Mouse (Mus musculus) liver, postnatal 0 days (tissue): ENCODE results near the gene Aldh3b3. TPM values are rescaled to one million over a fixed set of nuclear protein-coding genes. Genes with fewer than 3 reads are reported as not detected.

Experiments
- ATAC-seq: fragments of 200-750 bp; cut with Nextera tagmentation; 2 replicates; pipeline ENCODE4 v1.8.0; 2017; ENCODE audit warnings: mild to moderate bottlenecking, moderate library complexity
- DNase-seq: peaks from one replicate; pipeline ENCODE4 v3.0.0-alpha.2; 2016
- H3K27ac ChIP-seq: fragments of 300-500 bp; sonication (generic); 2 replicates; pipeline ENCODE4 v1.5.1; 2014; ENCODE audit warnings: antibody characterized with exemption, moderate library complexity, mild to moderate bottlenecking, low read depth
- H3K27me3 ChIP-seq: fragments of 300-500 bp; sonication (generic); 2 replicates; pipeline ENCODE4 v1.6.1; 2014; ENCODE audit warnings: low read length, control low read depth, mixed read lengths; ENCODE audit not compliant: insufficient read depth
- H3K36me3 ChIP-seq: fragments of 300-500 bp; sonication (generic); replicated peaks from 2 replicates; pipeline ENCODE4 v1.6.1; 2014; ENCODE audit warnings: mild to moderate bottlenecking, control low read depth, low read length, moderate library complexity, mixed read lengths; ENCODE audit not compliant: insufficient read depth
- H3K4me1 ChIP-seq: fragments of 300-500 bp; sonication (generic); 2 replicates; pipeline ENCODE4 v1.6.1; 2014; ENCODE audit warnings: antibody characterized with exemption, mild to moderate bottlenecking, control low read depth; ENCODE audit not compliant: insufficient read depth
- H3K4me2 ChIP-seq: fragments of 300-500 bp; sonication (generic); 2 replicates; pipeline ENCODE4 v1.6.1; 2014; ENCODE audit warnings: low read depth, mild to moderate bottlenecking, low read length, moderate library complexity, mixed read lengths
- H3K4me3 ChIP-seq: fragments of 300-500 bp; sonication (generic); 2 replicates; pipeline ENCODE4 v1.5.1; 2014; ENCODE audit warnings: low read depth, low read length
- H3K9ac ChIP-seq: fragments of 300-500 bp; sonication (generic); replicated peaks from 2 replicates; pipeline ENCODE4 v1.6.1; 2014; ENCODE audit warnings: mild to moderate bottlenecking, moderate library complexity
- H3K9me3 ChIP-seq: fragments of 300-500 bp; sonication (generic); 2 replicates; pipeline ENCODE4 v1.6.1; 2016; ENCODE audit warnings: mild to moderate bottlenecking, control low read depth, low read length, mixed read lengths
- CTCF ChIP-seq: sonication (generic); IDR thresholded peaks from 2 replicates; pipeline ENCODE4 v1.5.1; 2016; ENCODE audit warnings: antibody characterized with exemption, low read depth
- EP300 ChIP-seq: IDR thresholded peaks from 2 replicates; pipeline ENCODE4 v1.6.1; 2016; ENCODE audit warnings: antibody characterized with exemption, low read depth, mild to moderate bottlenecking
- WGBS: fragments of 180-500 bp; shearing (Covaris S2); extraction: QIAGEN DNeasy Blood & Tissue Kit; methylation state at CpG from one replicate; pipeline ENCODE4 v1.1.7; 2014; ENCODE audit not compliant: insufficient replicate concordance; 5-methylcytosine and 5-hydroxymethylcytosine counted together
- polyA plus RNA-seq: library from polyadenylated mRNA; unstranded; fragments of >200 nt; fragmentation: Nextera tagmentation; extraction: Ambion mirVana; gene quantifications from 2 replicates; pipeline ENCODE4 v1.2.1, GENCODE M21; 2015

Gene Aldh3b3
- polyA plus RNA-seq, 1 experiment from 2014 or later: 0.13 TPM

DNA sequence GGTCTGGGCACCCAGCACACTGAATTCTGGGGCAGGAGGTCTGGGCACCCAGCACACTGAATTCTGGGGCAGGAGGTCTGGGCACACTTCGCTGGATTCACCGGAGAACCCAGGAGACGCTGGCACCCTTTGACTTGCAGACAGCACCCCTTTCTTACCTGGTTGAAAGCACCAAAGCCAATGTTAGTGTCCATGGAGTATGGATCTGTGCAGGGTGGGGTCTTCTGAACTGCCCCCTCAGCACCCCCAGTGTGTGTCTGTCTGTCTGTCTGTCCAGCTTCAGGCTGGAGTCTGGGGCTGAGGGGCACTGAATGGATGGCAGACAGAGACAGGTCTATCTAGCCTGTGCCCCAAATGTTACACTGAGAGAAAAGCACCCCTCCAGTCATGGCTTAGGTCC is 33.1 kb downstream of the Aldh3b3 start:
- ATAC-seq: no peak
- H3K4me2 ChIP-seq: no peak overlapping the region
- 94% methylated on average over 3 of the region's 3 CpGs for WGBS
- DNase-seq: no peak
- no peaks in the 10 kb centered on the region for H3K36me3 ChIP-seq
- H3K27me3 ChIP-seq: no peaks in the 10 kb centered on the region
- peaks cover 6% of the 10 kb centered on the region for H3K4me1 ChIP-seq
- TF ChIP-seq EP300 (no peak), CTCF (no peak)
- no peak overlapping the region for H3K27ac ChIP-seq
- H3K9me3 ChIP-seq: no peaks in the 10 kb centered on the region
- H3K9ac ChIP-seq: no peak overlapping the region
- H3K4me3 ChIP-seq: no peak overlapping the region

GRCm38 (mm10) chr19:3991966-3992365 is 33.5 kb downstream of the Aldh3b3 start:
- no peaks in the 10 kb centered on the region for H3K27me3 ChIP-seq
- TF ChIP-seq CTCF (no peak), EP300 (no peak)
- no peak overlapping the region for H3K27ac ChIP-seq
- DNase-seq (no peak), ATAC-seq (no peak)
- H3K4me3 ChIP-seq: no peak overlapping the region
- H3K36me3 ChIP-seq: no peaks in the 10 kb centered on the region
- H3K4me1 ChIP-seq: peaks cover 2% of the 10 kb centered on the region
- WGBS: 84% methylated on average over 3 of the region's 3 CpGs
- H3K9ac ChIP-seq: no peak overlapping the region
- no peak overlapping the region for H3K4me2 ChIP-seq
- no peaks in the 10 kb centered on the region for H3K9me3 ChIP-seq

DNA sequence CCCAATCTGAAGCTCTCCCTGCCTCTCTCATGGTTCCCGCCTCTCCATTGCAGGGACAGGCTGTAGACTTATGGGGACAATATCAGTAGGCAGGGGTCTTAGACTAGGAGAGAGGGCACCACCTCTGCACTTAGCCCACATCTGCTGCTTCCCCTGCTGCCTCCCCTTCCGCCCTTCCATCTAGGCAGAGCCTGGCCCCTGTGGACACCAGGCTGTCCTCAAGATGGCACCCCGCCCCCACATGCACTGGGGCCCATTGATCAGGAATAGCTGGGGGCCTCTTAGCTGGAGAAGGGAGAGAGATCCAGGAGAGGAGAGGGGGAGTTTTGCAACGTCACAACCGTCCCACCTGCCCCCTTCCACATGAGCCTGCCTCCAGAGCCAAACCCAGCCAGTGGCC is 34.0 kb downstream of the Aldh3b3 start, which contains the start of gene Tbx10:
Gene Tbx10 (plus strand): TSS at position 337 of the 400 bp plus-strand sequence.
- H3K27me3 ChIP-seq: no peaks in the 10 kb centered on the region
- no peak within 1 kb of the TSS for H3K4me2 ChIP-seq
- H3K36me3 ChIP-seq: no peaks in the 10 kb centered on the region
- H3K9ac ChIP-seq: no peak within 1 kb of the TSS
- ATAC-seq (no peak), DNase-seq (no peak)
- TF ChIP-seq EP300 (no peak), CTCF (no peak)
- H3K4me3 ChIP-seq: no peak within 1 kb of the TSS
- H3K27ac ChIP-seq: no peak within 1 kb of the TSS
- no peaks in the 10 kb centered on the region for H3K9me3 ChIP-seq
- no peaks in the 10 kb centered on the region for H3K4me1 ChIP-seq
- WGBS: 60% methylated on average over 5 of the region's 5 CpGs

- H3K27me3 ChIP-seq: no peaks in the 10 kb centered on the region
- 0 out of 2 replicates have a peak, but pooled peaks cover 3% of the 10 kb centered on the region for H3K4me1 ChIP-seq
- TF ChIP-seq EP300 (no peak), CTCF (no peak)
- ATAC-seq: no peak
- H3K4me2 ChIP-seq: no peak overlapping the region
- DNase-seq: no peak
- 67% methylated on average over 6 of the region's 6 CpGs for WGBS
- no peak overlapping the region for H3K4me3 ChIP-seq
- no peak overlapping the region for H3K9ac ChIP-seq
- no peak overlapping the region for H3K27ac ChIP-seq
- no peaks in the 10 kb centered on the region for H3K36me3 ChIP-seq
- no peaks in the 10 kb centered on the region for H3K9me3 ChIP-seq
Measured at GRCm38 (mm10) chr19:3994932-3995331, 36.5 kb downstream of the Aldh3b3 start.

DNA sequence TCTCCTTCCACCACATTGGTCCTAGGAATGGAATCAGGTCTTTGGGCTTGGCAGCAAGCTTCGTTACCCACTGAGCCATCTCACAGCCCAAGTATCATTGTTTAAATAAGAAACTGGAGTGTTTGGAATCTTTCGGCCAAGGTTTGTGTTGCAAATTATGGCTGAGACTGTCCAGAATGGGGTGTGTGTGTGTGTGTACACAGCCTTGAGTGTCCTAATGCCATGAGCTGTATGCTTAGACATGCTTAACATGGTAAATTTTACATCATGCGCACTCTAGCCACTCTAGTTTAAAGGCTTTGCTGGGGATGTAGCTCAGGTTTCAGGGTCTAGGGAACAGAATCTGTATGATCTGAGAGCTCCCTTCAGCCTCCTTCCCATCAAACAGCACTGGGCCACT is 37.1 kb downstream of the Aldh3b3 start:
- no peak for DNase-seq
- Histone ChIP-seq H3K9ac (no peak overlapping the region), H3K4me2 (no peak overlapping the region), H3K4me1 (peaks cover 3% of the 10 kb centered on the region; the same call in 1 of the 2 replicates), H3K27ac (no peak overlapping the region), H3K4me3 (no peak overlapping the region), H3K27me3 (no peaks in the 10 kb centered on the region), H3K36me3 (no peaks in the 10 kb centered on the region), H3K9me3 (no peaks in the 10 kb centered on the region)
- no peak for ATAC-seq
- WGBS: 81% methylated on average over 3 of the region's 3 CpGs
- TF ChIP-seq CTCF (no peak), EP300 (no peak)

GRCm38 (mm10) chr19:3996106-3996505 is 37.7 kb downstream of the Aldh3b3 start:
- DNase-seq (no peak), ATAC-seq (no peak)
- H3K36me3 ChIP-seq: no peaks in the 10 kb centered on the region
- no peak overlapping the region for H3K9ac ChIP-seq
- H3K27me3 ChIP-seq: no peaks in the 10 kb centered on the region
- H3K4me1 ChIP-seq: peaks cover 9% of the 10 kb centered on the region
- no peaks in the 10 kb centered on the region for H3K9me3 ChIP-seq
- H3K4me3 ChIP-seq: no peak overlapping the region
- no peak for TF ChIP-seq EP300
- TF ChIP-seq CTCF: no peak
- H3K27ac ChIP-seq: no peak overlapping the region
- 56% methylated on average over 7 of the region's 7 CpGs for WGBS
- no peak overlapping the region for H3K4me2 ChIP-seq

- Histone ChIP-seq H3K9me3 (no peaks in the 10 kb centered on the region), H3K9ac (no peak overlapping the region), H3K4me3 (no peak overlapping the region), H3K27ac (no peak overlapping the region), H3K27me3 (no peaks in the 10 kb centered on the region), H3K36me3 (no peaks in the 10 kb centered on the region), H3K4me2 (no peak overlapping the region), H3K4me1 (peaks cover 14% of the 10 kb centered on the region)
- no peak for DNase-seq
- no peak for ATAC-seq
- WGBS: 63% methylated on average over 8 of the region's 8 CpGs
- TF ChIP-seq CTCF (no peak), EP300 (no peak)
Measured at GRCm38 (mm10) chr19:3996747-3997146, 38.3 kb downstream of the Aldh3b3 start.
